Mouse (Mus musculus) left cerebral cortex, postnatal 14 days (tissue): ENCODE data around the gene Nsmce1. TPM values are rescaled to one million over a fixed set of nuclear protein-coding genes. Genes with fewer than 3 reads are reported as not detected.

ENCODE experiments used
- DNase-seq, 2 experiments: peaks; one replicate each; pipeline ENCODE4 v3.0.0; 2021 to 2022; ENCODE audit warnings: low spot score in 2 of 2, mixed read lengths in 1 of 2
- intact Hi-C: fragments of 180-260 bp; cut with DNase I; formaldehyde crosslinking; loops from one replicate; pipeline ENCODE4 v1.15.1; 2025
- long read RNA-seq, 2 experiments: library from polyadenylated mRNA; stranded (forward); transcript quantifications; one replicate each; pipeline ENCODE4 v2.0.0; 2021
- total RNA-seq, 2 experiments: library from RNA; stranded (reverse); gene quantifications; 2 replicates each; pipeline ENCODE4 v1.2.3; 2021

Nsmce1 gene
- total RNA-seq, result 10 to 100 TPM; 15.8 to 19.2 TPM
- long read RNA-seq, experiment 1, transcript Nsmce1-201 (8 exons, 1,120 nt), result major isoform, 32 of 41 reads
- long read RNA-seq, experiment 1, partial matches to known transcripts, result 5 of 41 reads
- long read RNA-seq, experiment 1, other reads (novel, unspliced or antisense), result 4 of 41 reads
- long read RNA-seq, experiment 2, transcript Nsmce1-201 (8 exons, 1,120 nt), result major isoform, 19 of 29 reads
- long read RNA-seq, experiment 2, partial matches to known transcripts, result 5 of 29 reads
- long read RNA-seq, experiment 2, other reads (novel, unspliced or antisense), result 5 of 29 reads

GRCm38 (mm10) chr7:125490947-125491735 lies at the start of gene Nsmce1:
Nsmce1 (minus strand) TSS chr7:125491596.
- intact Hi-C loops, result no loop called here
- peak; percentile 97 for DNase-seq

DNA sequence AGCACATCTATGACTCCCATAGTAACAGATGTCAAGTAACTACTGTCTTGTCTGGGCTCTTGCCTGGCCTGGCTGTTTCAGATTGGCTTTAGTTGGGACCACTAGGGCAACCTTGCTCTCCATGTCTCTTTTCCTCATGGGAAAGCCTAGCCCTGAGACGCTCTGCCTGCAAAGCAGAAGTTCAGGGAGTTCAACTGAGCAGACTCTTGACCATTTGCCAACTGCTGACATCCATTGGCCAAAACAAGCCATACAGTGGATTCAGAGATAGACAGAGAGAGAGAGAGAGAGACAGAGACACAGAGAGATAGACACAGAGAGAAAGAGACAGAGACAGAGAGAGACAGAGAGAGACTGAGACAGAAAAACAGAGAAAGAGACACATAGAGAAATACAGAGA lies 49.6 kb upstream of the Nsmce1 start:
- intact Hi-C loops, result no loop called here

DNA sequence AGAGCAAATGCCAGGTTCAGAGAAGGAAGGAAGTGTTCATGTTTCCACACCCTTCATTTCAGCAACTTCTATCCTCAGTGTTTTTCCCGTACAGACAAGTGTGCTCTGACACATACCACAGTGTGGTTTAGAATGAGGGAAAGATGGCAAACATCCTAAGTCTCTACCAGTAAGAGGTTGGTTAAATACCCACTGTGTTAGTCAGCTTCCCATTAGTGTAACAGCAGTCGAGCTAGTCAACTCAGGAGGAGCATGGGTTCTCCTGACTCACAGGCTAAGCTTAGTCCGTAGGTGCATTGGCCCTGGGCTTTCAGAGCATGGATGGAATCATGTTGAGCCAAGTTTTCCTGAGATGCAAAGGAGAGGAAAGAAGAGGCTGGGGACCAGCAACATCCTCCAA lies 48.0 kb upstream of the Nsmce1 start:
- intact Hi-C loops, result no loop called here
- no peak for DNase-seq

More for the DNA sequence above, 49.6 kb upstream of the Nsmce1 start:
- DNase-seq, result no peak

GRCm38 (mm10) chr7:125527901-125528580 lies 36.6 kb upstream of the Nsmce1 start:
- no peak for DNase-seq
- intact Hi-C loops, result no loop called here

DNA sequence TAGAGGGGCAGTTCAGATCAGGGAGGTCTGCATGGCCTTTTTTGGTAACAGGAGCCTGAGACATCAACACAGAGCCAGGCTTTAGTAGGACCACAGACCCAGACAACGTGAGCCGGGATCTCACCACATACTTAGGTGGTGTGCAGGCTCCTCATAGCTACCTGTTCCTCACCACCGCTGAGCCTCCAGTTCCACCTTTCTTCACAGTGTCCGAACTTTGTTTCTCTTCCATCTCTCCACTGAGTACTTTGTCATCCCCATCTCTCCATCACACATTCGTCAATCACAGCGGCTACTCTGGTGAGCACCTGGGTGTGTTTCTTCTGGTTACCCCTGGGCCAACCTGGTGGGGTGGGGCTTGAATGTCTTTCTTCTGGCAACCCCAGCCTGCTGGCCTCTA lies 35.8 kb upstream of the Nsmce1 start:
- no peak for DNase-seq
- intact Hi-C loops, result no loop called here

DNA sequence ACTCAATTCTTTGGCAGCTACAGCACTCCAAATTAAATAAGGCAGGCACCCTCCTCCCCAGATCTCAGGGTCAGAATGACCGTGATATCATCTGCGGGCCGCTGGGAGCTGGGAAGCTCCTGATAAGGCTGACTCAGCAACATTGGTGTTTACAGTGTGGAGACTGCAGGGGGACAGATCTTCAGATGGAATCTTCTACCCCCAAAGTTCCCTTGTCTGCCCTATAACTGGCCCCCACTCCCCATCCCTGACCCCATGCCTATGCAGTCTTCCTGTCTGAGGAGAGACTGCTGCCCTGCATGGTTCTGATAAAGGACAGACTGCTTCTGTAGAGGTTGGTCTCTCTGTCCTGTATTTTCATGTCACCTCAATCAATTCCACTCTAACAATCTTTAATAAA lies 31.7 kb upstream of the Nsmce1 start:
- DNase-seq, result no peak
- intact Hi-C loops, result no loop called here

DNA sequence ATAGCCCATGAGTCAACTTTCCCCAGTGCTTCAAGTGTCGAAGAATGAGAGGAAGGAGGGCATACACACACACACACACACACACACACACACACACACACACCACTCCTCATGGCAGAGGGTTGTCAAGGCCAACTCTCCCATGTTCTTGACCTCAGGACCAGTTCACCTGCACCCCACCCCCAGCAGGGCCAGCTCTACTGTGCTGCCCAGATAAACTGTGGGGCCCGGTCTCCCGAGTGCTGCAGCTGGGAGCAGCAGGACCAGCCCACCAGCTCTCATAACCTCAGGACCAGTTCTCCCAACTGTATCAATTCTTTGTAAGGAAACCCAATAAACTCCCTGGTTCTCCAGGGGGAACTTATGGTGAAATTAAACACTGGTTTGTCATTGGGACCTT lies 28.3 kb upstream of the Nsmce1 start:
- intact Hi-C loops, result no loop called here

GRCm38 (mm10) chr7:125517470-125517869 lies 26.1 kb upstream of the Nsmce1 start:
- intact Hi-C loops, result no loop called here
- peak in 1 of 2 experiments; percentile 20 for DNase-seq

More for the DNA sequence above, 28.3 kb upstream of the Nsmce1 start:
- no peak for DNase-seq

- intact Hi-C loops, result no loop called here
- DNase-seq, result no peak
Observed at GRCm38 (mm10) chr7:125516723-125517122, 25.3 kb upstream of the Nsmce1 start.

- intact Hi-C loops, result no loop called here
- peak in 1 of 2 experiments; percentile 38 for DNase-seq
Observed at GRCm38 (mm10) chr7:125515081-125515853, 23.9 kb upstream of the Nsmce1 start.

DNA sequence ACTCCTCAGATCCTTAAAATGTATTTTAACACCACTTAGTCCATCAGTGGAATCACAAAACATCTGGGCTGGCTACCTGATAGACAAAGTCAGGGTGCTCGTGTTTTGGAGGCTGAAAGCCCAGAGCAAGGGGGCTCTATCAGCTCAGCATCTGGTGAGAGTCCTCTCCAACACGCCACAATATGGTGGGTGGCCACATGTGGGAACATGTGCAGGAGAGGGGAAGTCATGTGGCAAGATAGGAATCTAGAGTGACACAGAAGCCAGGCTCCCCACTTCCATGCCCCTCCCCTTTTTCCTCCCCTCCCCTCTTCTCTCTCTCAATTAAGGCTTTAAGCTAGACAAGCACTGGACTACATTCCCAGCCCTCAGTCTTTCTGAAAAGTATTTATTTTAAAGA lies 20.5 kb upstream of the Nsmce1 start:
- no peak for DNase-seq
- intact Hi-C loops, result no loop called here

GRCm38 (mm10) chr7:125511432-125511831 lies 20.0 kb upstream of the Nsmce1 start:
- no peak for DNase-seq
- intact Hi-C loops, result no loop called here

DNA sequence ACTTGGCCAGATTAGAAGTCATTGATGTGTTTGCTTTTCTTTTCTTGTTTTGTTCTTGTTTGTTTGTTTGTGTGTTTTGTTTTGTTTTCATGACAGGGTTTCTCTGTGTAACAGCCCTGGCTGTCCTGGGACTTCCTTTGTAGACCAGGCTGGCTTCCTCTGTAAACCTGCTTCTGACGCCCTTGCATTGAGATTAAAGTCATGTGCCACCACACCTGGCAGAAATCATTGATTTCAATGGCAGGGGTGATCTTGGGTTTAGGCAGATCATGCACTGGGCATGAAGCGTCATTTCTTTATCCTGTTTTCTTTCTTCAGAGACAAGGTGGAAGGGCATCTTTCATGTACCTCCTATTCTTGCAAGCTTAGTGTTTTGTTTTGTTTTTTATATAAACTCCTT lies 15.9 kb upstream of the Nsmce1 start:
- intact Hi-C loops, result no loop called here
- no peak for DNase-seq

- intact Hi-C loops, result no loop called here
Observed at GRCm38 (mm10) chr7:125505568-125505967, 14.2 kb upstream of the Nsmce1 start.

DNA sequence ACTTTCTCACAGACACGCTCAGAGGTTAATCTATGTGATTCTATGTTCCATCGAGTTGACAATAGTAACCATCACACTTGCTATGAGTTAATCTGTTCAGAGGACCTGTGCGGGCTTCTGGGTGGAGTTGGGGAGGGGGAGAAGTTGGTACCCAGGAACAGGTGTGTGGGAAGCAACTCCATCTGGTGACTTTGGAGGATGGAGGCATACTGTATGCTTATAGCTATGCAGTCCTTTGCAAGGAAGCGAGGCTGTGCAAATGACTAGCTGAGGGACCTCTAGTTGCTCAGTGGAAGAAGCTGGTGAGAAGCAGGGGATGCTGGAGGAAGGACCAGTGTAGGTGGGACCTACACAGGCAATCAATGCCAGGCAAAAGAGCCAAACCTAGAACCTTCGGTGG lies 13.2 kb upstream of the Nsmce1 start:
- intact Hi-C loops, result no loop called here
- peak; percentile 28 to 36 for DNase-seq

More at GRCm38 (mm10) chr7:125505568-125505967, 14.2 kb upstream of the Nsmce1 start:
- DNase-seq, result no peak

DNA sequence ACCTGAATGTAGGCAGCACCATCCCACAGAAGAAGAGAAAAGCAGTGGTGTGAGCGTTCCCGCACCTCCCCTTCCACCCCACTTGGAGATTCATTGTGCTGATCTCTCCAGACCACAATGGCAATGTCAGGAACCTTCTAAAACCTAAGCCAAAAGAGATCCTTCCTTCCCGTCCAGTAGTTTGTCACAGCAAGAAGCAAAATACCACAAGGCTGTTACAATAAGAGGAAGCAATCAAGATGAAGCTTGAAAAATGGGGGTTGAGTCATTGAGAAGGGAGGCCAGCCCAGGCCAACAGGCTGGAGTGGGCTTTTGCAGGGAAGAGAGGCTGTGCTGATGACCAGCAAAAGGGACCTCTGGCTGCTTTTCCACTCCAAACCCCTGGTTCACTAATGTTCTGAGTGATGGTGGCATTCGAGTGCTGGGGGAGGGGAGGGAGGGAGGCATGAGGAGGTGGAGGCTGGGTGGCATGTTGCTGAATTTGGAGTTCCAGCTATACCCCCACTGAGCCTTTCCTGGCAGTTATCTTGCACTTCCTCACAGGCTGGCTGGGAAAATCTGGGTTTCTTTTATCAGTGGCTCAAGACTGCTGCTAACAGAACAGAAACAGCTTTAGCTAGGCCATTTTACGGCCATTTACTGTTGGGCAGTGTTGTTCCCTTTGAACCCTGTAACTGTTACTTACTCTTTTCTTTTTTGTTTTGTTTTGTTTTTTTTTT lies 12.1 kb upstream of the Nsmce1 start:
- DNase-seq, result no peak

DNA sequence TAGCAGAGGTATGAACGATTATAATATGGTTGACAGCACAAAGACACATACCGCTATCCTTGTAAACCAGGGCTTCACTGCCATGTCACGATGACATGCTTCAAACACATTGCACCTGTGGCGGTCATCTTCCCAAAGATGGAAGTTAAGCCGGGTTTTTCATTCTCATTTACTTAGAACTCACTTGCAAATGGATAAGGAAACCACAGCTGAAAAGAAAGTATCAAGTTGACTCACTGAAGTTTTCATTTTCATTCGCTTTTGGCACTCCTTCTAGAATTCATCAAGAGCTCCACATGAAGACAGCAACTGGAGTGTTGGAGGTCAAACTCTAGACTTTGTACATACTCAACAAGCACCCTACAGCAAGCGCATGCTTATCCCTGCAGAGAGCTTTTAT lies 9.5 kb upstream of the Nsmce1 start:
- no peak for DNase-seq
- intact Hi-C loops, result no loop called here

More for the DNA sequence above, 12.1 kb upstream of the Nsmce1 start:
- intact Hi-C loops, result no loop called here

GRCm38 (mm10) chr7:125499927-125500868 lies 8.8 kb upstream of the Nsmce1 start:
- peak; percentile 38 for DNase-seq
- intact Hi-C loops, result no loop called here
